Mouse (Mus musculus) forebrain, embryonic 12.5 days (tissue): ENCODE results near the gene Plaur. TPM values are rescaled to one million over a fixed set of nuclear protein-coding genes. Genes with fewer than 3 reads are reported as not detected.
"Not testable (repeated sequence)": the region's sequence is repeated elsewhere in the genome, so short reads cannot be mapped to it uniquely, and the experiment has no call there.

Source experiments
- ATAC-seq: fragments of 200-750 bp; cut with Nextera tagmentation; 2 replicates; pipeline ENCODE4 v1.8.0; 2017; ENCODE audit warnings: moderate TSS enrichment; ENCODE audit not compliant: low FRiP score
- H3K27ac ChIP-seq: fragments of 300-500 bp; sonication (generic); 2 replicates; pipeline ENCODE4 v1.5.1; 2016; ENCODE audit warnings: mild to moderate bottlenecking
- H3K27me3 ChIP-seq: fragments of 300-500 bp; sonication (generic); 2 replicates; pipeline ENCODE4 v1.6.1; 2016; ENCODE audit warnings: mild to moderate bottlenecking
- H3K36me3 ChIP-seq: fragments of 300-500 bp; sonication (generic); replicated peaks from 2 replicates; pipeline ENCODE4 v1.6.1; 2016; ENCODE audit warnings: mild to moderate bottlenecking
- H3K4me1 ChIP-seq: fragments of 300-500 bp; sonication (generic); 2 replicates; pipeline ENCODE4 v1.6.1; 2016
- H3K4me2 ChIP-seq: fragments of 300-500 bp; sonication (generic); 2 replicates; pipeline ENCODE4 v1.6.1; 2016; ENCODE audit warnings: mild to moderate bottlenecking, moderate library complexity
- H3K4me3 ChIP-seq: fragments of 300-500 bp; sonication (generic); replicated peaks from 2 replicates; pipeline ENCODE4 v1.5.1; 2016; ENCODE audit warnings: mild to moderate bottlenecking
- H3K9ac ChIP-seq: fragments of 300-500 bp; sonication (generic); 2 replicates; pipeline ENCODE4 v1.6.1; 2016; ENCODE audit warnings: mild to moderate bottlenecking
- H3K9me3 ChIP-seq: fragments of 300-500 bp; sonication (generic); 2 replicates; pipeline ENCODE4 v1.6.1; 2016
- WGBS: fragments of 180-500 bp; shearing (Covaris S2); methylation state at CpG from one replicate; pipeline ENCODE4 v1.1.7; 2016; 5-methylcytosine and 5-hydroxymethylcytosine counted together
- polyA plus RNA-seq: library from polyadenylated mRNA; unstranded; fragments of >200 nt; fragmentation: Nextera tagmentation; extraction: Ambion mirVana; gene quantifications from 2 replicates; pipeline ENCODE4 v1.2.1, GENCODE M21; 2016

Plaur gene
- polyA plus RNA-seq, 1 experiment from 2014 or later, result 1.2 TPM

- peak overlapping the region; percentile 81; the same call in 1 of the 2 replicates for H3K4me2 ChIP-seq
- 20% methylated on average over 4 of the region's 4 CpGs for WGBS
- no peak for ATAC-seq
- H3K36me3 ChIP-seq, result peaks cover 39% of the 10 kb centered on the region
- no peak overlapping the region for H3K4me3 ChIP-seq
- H3K4me1 ChIP-seq, result peaks cover 47% of the 10 kb centered on the region
- H3K9me3 ChIP-seq, result peaks cover 5% of the 10 kb centered on the region; the same call in 1 of the 2 replicates
- peaks cover 14% of the 10 kb centered on the region for H3K27me3 ChIP-seq
- H3K27ac ChIP-seq, result peak overlapping the region; percentile 100
- no peak overlapping the region for H3K9ac ChIP-seq
Observed at GRCm38 (mm10) chr7:24504868-24505267, 42.6 kb downstream of the Plaur start.

GRCm38 (mm10) chr7:24505447-24506064, 43.3 kb downstream of the Plaur start:
- peaks cover 7% of the 10 kb centered on the region for H3K27me3 ChIP-seq
- peaks cover 37% of the 10 kb centered on the region for H3K36me3 ChIP-seq
- H3K9me3 ChIP-seq, result peaks cover 4% of the 10 kb centered on the region; the same call in 1 of the 2 replicates
- H3K4me3 ChIP-seq, result peak overlapping the region; percentile 10; the same call in 1 of the 2 replicates
- H3K9ac ChIP-seq, result peak overlapping the region; percentile 39
- 13% methylated on average over 15 of the region's 15 CpGs for WGBS
- peaks cover 42% of the 10 kb centered on the region for H3K4me1 ChIP-seq
- no peak for ATAC-seq
- H3K4me2 ChIP-seq, result peak overlapping the region; percentile 81
- peak overlapping the region; percentile 100 for H3K27ac ChIP-seq

GRCm38 (mm10) chr7:24506065-24506459, 43.8 kb downstream of the Plaur start:
- Histone ChIP-seq H3K36me3 (peaks cover 37% of the 10 kb centered on the region), H3K27me3 (peaks cover 4% of the 10 kb centered on the region; the same call in 1 of the 2 replicates), H3K9me3 (no peaks in the 10 kb centered on the region), H3K4me3 (peak overlapping the region; percentile 63), H3K4me1 (peaks cover 42% of the 10 kb centered on the region), H3K9ac (peak overlapping the region; percentile 91; the same call in 1 of the 2 replicates), H3K4me2 (peak overlapping the region; percentile 81), H3K27ac (peak overlapping the region; percentile 100)
- no peak for ATAC-seq
- WGBS, result 17% methylated on average over 3 of the region's 3 CpGs

- H3K4me1 ChIP-seq, result peaks cover 42% of the 10 kb centered on the region
- H3K27me3 ChIP-seq, result peaks cover 4% of the 10 kb centered on the region; the same call in 1 of the 2 replicates
- peaks cover 37% of the 10 kb centered on the region for H3K36me3 ChIP-seq
- under 1% methylated on average over 12 of the region's 12 CpGs for WGBS
- no peak for ATAC-seq
- no peaks in the 10 kb centered on the region for H3K9me3 ChIP-seq
- peak overlapping the region; percentile 81 for H3K4me2 ChIP-seq
- peak overlapping the region; percentile 63 for H3K4me3 ChIP-seq
- peak overlapping the region; percentile 91 for H3K9ac ChIP-seq
- H3K27ac ChIP-seq, result peak overlapping the region; percentile 100
Observed at GRCm38 (mm10) chr7:24506476-24506837, 44.2 kb downstream of the Plaur start.

GRCm38 (mm10) chr7:24506838-24507725, 44.8 kb downstream of the Plaur start, which contains the start of gene Zfp428:
Gene Zfp428, plus strand, starts transcription at chr7:24507006.
- peak; percentile 94 for ATAC-seq
- Histone ChIP-seq H3K27ac (peak within 1 kb of the TSS; percentile 100), H3K4me3 (peak within 1 kb of the TSS; percentile 63), H3K4me2 (peak within 1 kb of the TSS; percentile 81), H3K9ac (peak within 1 kb of the TSS; percentile 91), H3K4me1 (peaks cover 42% of the 10 kb centered on the region), H3K27me3 (peaks cover 4% of the 10 kb centered on the region; the same call in 1 of the 2 replicates), H3K36me3 (peaks cover 37% of the 10 kb centered on the region), H3K9me3 (no peaks in the 10 kb centered on the region)
- under 1% methylated on average over 83 of the region's 84 CpGs for WGBS

- peak; percentile 17 for ATAC-seq
- Histone ChIP-seq H3K4me3 (peak overlapping the region; percentile 63), H3K27me3 (no peaks in the 10 kb centered on the region), H3K9me3 (no peaks in the 10 kb centered on the region), H3K36me3 (peaks cover 37% of the 10 kb centered on the region), H3K4me2 (peak overlapping the region; percentile 81), H3K9ac (peak overlapping the region; percentile 91), H3K4me1 (peaks cover 42% of the 10 kb centered on the region), H3K27ac (peak overlapping the region; percentile 100)
- 1% methylated on average over 20 of the region's 20 CpGs for WGBS
Observed at GRCm38 (mm10) chr7:24507726-24508114, 45.4 kb downstream of the Plaur start.

GRCm38 (mm10) chr7:24512355-24512754, 50.1 kb downstream of the Plaur start, which contains the start of gene AC161166.1:
Gene AC161166.1, minus strand, starts transcription at chr7:24512455.
- Histone ChIP-seq H3K9me3 (no peaks in the 10 kb centered on the region), H3K36me3 (peaks cover 64% of the 10 kb centered on the region), H3K4me3 (no peak within 1 kb of the TSS), H3K27me3 (no peaks in the 10 kb centered on the region), H3K4me1 (peaks cover 10% of the 10 kb centered on the region), H3K27ac (no peak within 1 kb of the TSS), H3K4me2 (no peak within 1 kb of the TSS), H3K9ac (no peak within 1 kb of the TSS)
- WGBS, result 93% methylated on average over 7 of the region's 7 CpGs
- ATAC-seq, result no peak

GRCm38 (mm10) chr7:24516319-24516718, 54.0 kb downstream of the Plaur start:
- not testable (repeated sequence) for H3K4me2 ChIP-seq, H3K27ac ChIP-seq, H3K9ac ChIP-seq, H3K9me3 ChIP-seq, H3K4me3 ChIP-seq, H3K4me1 ChIP-seq, H3K27me3 ChIP-seq, ATAC-seq
- H3K36me3 ChIP-seq, result peaks cover 64% of the 10 kb centered on the region
- 67% methylated on average over 8 of the region's 8 CpGs for WGBS

GRCm38 (mm10) chr7:24517077-24517476, 54.8 kb downstream of the Plaur start:
- 29% methylated on average over 5 of the region's 5 CpGs for WGBS
- Histone ChIP-seq H3K9ac (no peak overlapping the region), H3K4me3 (no peak overlapping the region), H3K36me3 (peaks cover 57% of the 10 kb centered on the region), H3K9me3 (no peaks in the 10 kb centered on the region), H3K4me1 (no peaks in the 10 kb centered on the region), H3K4me2 (no peak overlapping the region), H3K27ac (0 out of 2 replicates have a peak overlapping the region, but pooled peaks have one; percentile 13), H3K27me3 (no peaks in the 10 kb centered on the region)
- no peak for ATAC-seq

GRCm38 (mm10) chr7:24517654-24518053, 55.4 kb downstream of the Plaur start:
- H3K9ac ChIP-seq, result no peak overlapping the region
- peaks cover 51% of the 10 kb centered on the region for H3K36me3 ChIP-seq
- 44% methylated on average over 6 of the region's 6 CpGs for WGBS
- peak overlapping the region; percentile 50; the same call in 1 of the 2 replicates for H3K27ac ChIP-seq
- H3K9me3 ChIP-seq, result no peaks in the 10 kb centered on the region
- no peak overlapping the region for H3K4me2 ChIP-seq
- ATAC-seq, result no peak
- no peak overlapping the region for H3K4me3 ChIP-seq
- no peaks in the 10 kb centered on the region for H3K27me3 ChIP-seq
- H3K4me1 ChIP-seq, result no peaks in the 10 kb centered on the region

- Histone ChIP-seq H3K27ac (no peak overlapping the region), H3K4me3 (no peak overlapping the region), H3K27me3 (no peaks in the 10 kb centered on the region; the same call in 1 of the 2 replicates), H3K9me3 (no peaks in the 10 kb centered on the region), H3K4me1 (no peaks in the 10 kb centered on the region), H3K4me2 (no peak overlapping the region), H3K36me3 (peaks cover 43% of the 10 kb centered on the region), H3K9ac (no peak overlapping the region)
- no peak for ATAC-seq
- 24% methylated on average over 3 of the region's 3 CpGs for WGBS
Observed at GRCm38 (mm10) chr7:24519130-24519529, 56.8 kb downstream of the Plaur start.

- not testable (repeated sequence) for H3K27ac ChIP-seq, H3K4me2 ChIP-seq, ATAC-seq, H3K27me3 ChIP-seq, H3K9me3 ChIP-seq, H3K4me1 ChIP-seq, H3K4me3 ChIP-seq, H3K9ac ChIP-seq
- peaks cover 35% of the 10 kb centered on the region for H3K36me3 ChIP-seq
- WGBS, result 91% methylated on average over 10 of the region's 10 CpGs
Observed at GRCm38 (mm10) chr7:24520054-24520453, 57.8 kb downstream of the Plaur start.
